Mouse (Mus musculus) intestine, embryonic 14.5 days (tissue): ENCODE measurements at regions not wholly inside any gene's neighbourhood (a gene's known extent, or its start where the extent isn't known, plus 50 kb on each side); places are given as distances from the start of the nearest gene placed in this dataset.

Experiments
- ATAC-seq: fragments of 200-750 bp; cut with Nextera tagmentation; replicated peaks from 2 replicates; pipeline ENCODE4 v1.8.0; 2017; ENCODE audit warnings: low read depth, moderate number of reproducible peaks, moderate TSS enrichment, moderate library complexity; ENCODE audit not compliant: low FRiP score, low TSS enrichment
- DNase-seq: peaks from one replicate; pipeline ENCODE4 v3.0.0-alpha.2; 2018; ENCODE audit warnings: low spot score
- H3K27ac ChIP-seq: fragments of 300-500 bp; sonication (generic); 2 replicates; pipeline ENCODE4 v1.5.1; 2014; ENCODE audit warnings: low read depth, mild to moderate bottlenecking, control low read depth
- H3K27me3 ChIP-seq: fragments of 300-500 bp; sonication (generic); replicated peaks from 2 replicates; pipeline ENCODE4 v1.6.1; 2014; ENCODE audit warnings: low read length, control low read depth; ENCODE audit not compliant: control insufficient read depth, insufficient read depth
- H3K36me3 ChIP-seq: fragments of 300-500 bp; sonication (generic); 2 replicates; pipeline ENCODE4 v1.6.1; 2014; ENCODE audit warnings: low read length, control low read depth; ENCODE audit not compliant: control insufficient read depth, insufficient read depth
- H3K4me1 ChIP-seq: fragments of 300-500 bp; sonication (generic); replicated peaks from 2 replicates; pipeline ENCODE4 v1.6.1; 2014; ENCODE audit warnings: low read length, control low read depth, mixed read lengths; ENCODE audit not compliant: control insufficient read depth, insufficient read depth
- H3K4me2 ChIP-seq: fragments of 300-500 bp; sonication (generic); 2 replicates; pipeline ENCODE4 v1.6.1; 2014; ENCODE audit warnings: low read length
- H3K4me3 ChIP-seq: fragments of 300-500 bp; sonication (generic); 2 replicates; pipeline ENCODE4 v1.5.1; 2014; ENCODE audit warnings: low read depth, low read length, control low read depth, mixed read lengths
- H3K9ac ChIP-seq: fragments of 300-500 bp; sonication (generic); 2 replicates; pipeline ENCODE4 v1.6.1; 2014; ENCODE audit warnings: mild to moderate bottlenecking, low read length
- H3K9me3 ChIP-seq: fragments of 300-500 bp; sonication (generic); 2 replicates; pipeline ENCODE4 v1.6.1; 2016; ENCODE audit warnings: low read length, control low read depth; ENCODE audit not compliant: control insufficient read depth
- WGBS: fragments of 180-500 bp; shearing (Covaris S2); extraction: QIAGEN DNeasy Blood & Tissue Kit; methylation state at CpG from one replicate; pipeline ENCODE4 v1.1.7; 2014; 5-methylcytosine and 5-hydroxymethylcytosine counted together

DNA sequence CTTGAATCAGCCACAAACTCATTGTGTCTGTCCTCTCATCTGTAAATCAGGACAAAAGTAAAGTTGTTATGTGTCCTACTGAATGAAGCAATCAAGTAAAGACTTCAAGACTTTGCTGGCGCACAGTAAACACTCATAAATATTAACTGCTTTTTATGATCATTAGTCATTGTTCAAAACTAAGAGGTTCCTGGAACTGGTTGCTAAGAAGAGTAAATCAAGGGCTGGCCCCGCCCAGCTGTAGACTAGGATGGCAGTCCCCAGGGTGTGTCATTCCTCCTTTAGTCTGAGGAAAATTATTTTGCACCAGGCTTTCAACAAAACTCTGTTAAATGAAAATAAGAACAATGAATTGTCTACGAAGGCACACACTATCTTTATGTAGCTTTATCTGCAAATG, 113.0 kb downstream of the Cog6 start:
- Histone ChIP-seq H3K27me3 (no peaks in the 10 kb centered on the region), H3K36me3 (no peaks in the 10 kb centered on the region), H3K27ac (no peak overlapping the region), H3K4me3 (no peak overlapping the region), H3K9ac (no peak overlapping the region), H3K4me1 (no peaks in the 10 kb centered on the region), H3K9me3 (no peaks in the 10 kb centered on the region), H3K4me2 (no peak overlapping the region)
- ATAC-seq, result no peak
- no peak for DNase-seq
- WGBS, result 81% methylated on average over 3 of the region's 3 CpGs

DNA sequence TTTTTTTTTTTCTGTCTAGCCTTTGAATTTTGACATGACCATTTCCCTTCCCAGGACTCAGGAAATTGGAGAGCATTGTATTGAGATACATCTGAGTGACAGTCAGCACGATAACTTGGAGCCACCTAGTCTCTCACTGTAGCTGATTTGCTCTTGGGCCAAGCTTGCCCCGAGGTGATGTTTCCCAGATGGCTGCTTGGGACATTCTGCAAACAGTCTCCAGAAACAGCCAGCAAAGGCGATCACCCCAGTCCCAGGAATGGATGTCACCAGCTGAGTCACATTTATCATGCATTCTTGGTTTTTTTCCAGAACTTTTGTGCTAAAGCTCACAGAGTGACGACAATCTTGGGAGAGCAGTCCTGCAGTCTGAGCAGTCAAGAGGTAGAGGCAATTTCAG, 119.4 kb downstream of the Cog6 start:
- no peaks in the 10 kb centered on the region for H3K27me3 ChIP-seq
- no peaks in the 10 kb centered on the region for H3K9me3 ChIP-seq
- DNase-seq (peak; percentile 54), ATAC-seq (no peak)
- H3K36me3 ChIP-seq, result no peaks in the 10 kb centered on the region
- H3K27ac ChIP-seq, result no peak overlapping the region
- no peak overlapping the region for H3K9ac ChIP-seq
- H3K4me3 ChIP-seq, result no peak overlapping the region
- WGBS, result 36% methylated on average over 4 of the region's 4 CpGs
- no peak overlapping the region for H3K4me2 ChIP-seq
- H3K4me1 ChIP-seq, result no peaks in the 10 kb centered on the region

DNA sequence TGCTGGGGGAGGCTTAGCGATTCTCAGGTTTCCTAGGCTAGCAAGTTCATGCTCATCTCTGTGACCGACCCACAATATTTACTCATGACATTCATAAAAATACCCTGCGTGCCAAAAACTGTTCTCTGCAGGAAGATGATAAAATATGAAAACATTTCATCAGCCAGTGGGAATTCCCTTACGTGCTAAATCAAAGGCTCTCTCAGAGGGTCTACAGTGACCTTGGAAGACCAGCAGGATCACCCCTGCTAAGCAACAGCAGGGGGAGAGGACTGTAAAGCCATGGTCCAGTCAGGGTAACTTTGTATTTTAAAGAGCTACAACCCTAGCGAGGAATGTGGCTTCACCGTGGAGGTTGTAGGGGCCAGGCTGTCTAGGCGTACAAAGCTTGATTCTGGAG, 120.6 kb downstream of the Cog6 start:
- Histone ChIP-seq H3K4me1 (no peaks in the 10 kb centered on the region), H3K27ac (no peak overlapping the region), H3K36me3 (no peaks in the 10 kb centered on the region), H3K4me3 (no peak overlapping the region), H3K9me3 (no peaks in the 10 kb centered on the region), H3K27me3 (no peaks in the 10 kb centered on the region), H3K9ac (no peak overlapping the region), H3K4me2 (no peak overlapping the region)
- DNase-seq (peak; percentile 41), ATAC-seq (no peak)
- 80% methylated on average over 7 of the region's 7 CpGs for WGBS

DNA sequence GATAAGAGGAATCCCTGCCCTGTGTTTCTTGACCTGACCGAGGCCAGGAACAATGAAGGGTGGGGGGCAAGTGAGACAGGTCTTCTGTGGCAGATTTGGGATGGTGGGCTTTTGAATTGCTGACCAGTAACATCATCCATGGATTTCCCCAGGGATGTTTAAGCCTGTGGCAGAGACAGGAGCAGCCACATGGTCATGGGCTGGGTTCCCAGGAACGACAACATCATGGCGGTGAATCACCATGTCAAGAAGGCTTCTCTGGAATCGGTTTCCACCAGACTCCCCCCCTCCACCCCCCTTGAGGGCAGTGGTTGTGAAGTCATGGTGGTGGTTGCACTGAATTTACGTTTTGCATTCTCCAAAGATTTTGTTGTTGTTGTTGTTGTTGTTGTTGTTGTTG, 121.3 kb downstream of the Cog6 start:
- Histone ChIP-seq H3K9ac (no peak overlapping the region), H3K4me2 (no peak overlapping the region), H3K9me3 (no peaks in the 10 kb centered on the region), H3K36me3 (no peaks in the 10 kb centered on the region), H3K27me3 (no peaks in the 10 kb centered on the region), H3K27ac (no peak overlapping the region), H3K4me1 (no peaks in the 10 kb centered on the region), H3K4me3 (no peak overlapping the region)
- DNase-seq, result no peak
- no peak for ATAC-seq
- 82% methylated on average over 5 of the region's 5 CpGs for WGBS

DNA sequence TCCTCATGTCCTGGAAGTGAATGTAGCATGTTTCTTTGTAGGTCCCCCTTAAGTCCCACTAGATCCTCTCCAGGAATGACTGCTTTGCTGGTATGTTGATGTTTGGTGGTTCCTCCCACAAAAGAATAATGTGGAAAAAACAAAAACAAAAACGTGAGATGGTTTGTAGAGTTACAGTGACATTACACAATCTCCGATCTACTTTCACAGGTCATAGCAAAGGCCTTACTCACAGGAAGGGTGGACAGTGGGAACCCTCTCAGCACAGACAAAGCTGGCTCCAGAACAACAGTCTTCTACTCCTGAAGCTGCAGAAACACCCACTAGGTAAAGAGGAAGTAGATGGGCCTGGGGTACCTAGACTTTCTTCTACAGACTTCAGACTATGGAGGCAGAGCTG, 122.2 kb downstream of the Cog6 start:
- no peak overlapping the region for H3K9ac ChIP-seq
- no peak for ATAC-seq
- no peaks in the 10 kb centered on the region for H3K27me3 ChIP-seq
- 92% methylated on average over 2 of the region's 2 CpGs for WGBS
- no peaks in the 10 kb centered on the region for H3K36me3 ChIP-seq
- no peak for DNase-seq
- no peaks in the 10 kb centered on the region for H3K9me3 ChIP-seq
- H3K4me1 ChIP-seq, result no peaks in the 10 kb centered on the region
- H3K27ac ChIP-seq, result no peak overlapping the region
- no peak overlapping the region for H3K4me2 ChIP-seq
- H3K4me3 ChIP-seq, result no peak overlapping the region

DNA sequence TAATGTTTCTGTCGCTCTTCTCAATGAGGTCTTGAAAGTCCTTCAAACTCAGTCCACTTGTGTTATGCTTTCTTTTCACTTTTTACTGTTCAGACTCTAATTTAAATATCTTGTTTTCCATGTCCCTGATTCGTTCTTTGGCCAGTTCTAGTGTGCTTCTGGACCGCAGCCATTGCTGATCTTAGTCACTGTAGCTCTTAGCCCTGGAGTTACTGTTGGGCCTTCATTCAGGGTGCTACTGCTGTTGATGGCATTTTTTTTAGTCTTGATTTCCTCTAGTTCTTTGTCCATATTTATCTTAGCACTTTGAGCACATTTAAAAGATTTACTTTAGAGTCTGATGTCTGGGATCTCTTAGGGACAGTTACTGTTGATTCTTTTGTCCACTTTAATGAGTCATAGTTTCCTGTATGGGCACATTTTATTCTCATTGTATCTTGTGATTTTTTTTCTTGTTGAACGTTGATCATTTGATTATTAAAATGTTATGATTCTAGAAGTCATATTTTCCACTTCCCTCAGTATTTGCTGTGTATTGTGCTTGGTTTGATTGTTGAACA, 127.8 kb downstream of the Cog6 start:
- Histone ChIP-seq H3K9ac (no peak overlapping the region), H3K9me3 (no peaks in the 10 kb centered on the region), H3K36me3 (no peaks in the 10 kb centered on the region), H3K4me3 (no peak overlapping the region), H3K4me1 (no peaks in the 10 kb centered on the region), H3K4me2 (no peak overlapping the region), H3K27me3 (no peaks in the 10 kb centered on the region), H3K27ac (no peak overlapping the region)
- ATAC-seq (no peak), DNase-seq (no peak)
- 77% methylated on average over 4 of the region's 4 CpGs for WGBS

DNA sequence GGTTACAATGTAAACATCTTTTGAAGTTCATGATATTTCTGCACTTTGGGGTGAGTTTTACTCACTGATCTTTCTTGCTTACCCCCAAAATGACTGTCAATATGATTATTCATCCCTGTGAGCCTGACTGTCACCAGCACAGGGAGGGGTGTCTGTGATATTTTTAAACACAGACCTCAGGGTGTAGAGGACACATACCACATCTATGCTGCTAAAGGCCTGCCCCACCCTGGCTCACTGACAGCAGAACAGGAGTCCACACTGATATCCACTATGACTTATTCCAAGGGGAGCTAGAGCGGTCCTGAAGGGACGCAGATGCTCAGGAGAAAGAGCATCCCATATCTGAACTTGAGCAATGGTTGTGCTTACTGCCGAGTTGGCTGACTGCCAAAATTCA, 135.1 kb downstream of the Cog6 start:
- H3K27ac ChIP-seq, result no peak overlapping the region
- no peaks in the 10 kb centered on the region for H3K27me3 ChIP-seq
- no peak overlapping the region for H3K9ac ChIP-seq
- WGBS, result 75% methylated on average over 3 of the region's 3 CpGs
- no peaks in the 10 kb centered on the region for H3K9me3 ChIP-seq
- H3K4me1 ChIP-seq, result no peaks in the 10 kb centered on the region
- ATAC-seq (no peak), DNase-seq (no peak)
- H3K36me3 ChIP-seq, result no peaks in the 10 kb centered on the region
- no peak overlapping the region for H3K4me2 ChIP-seq
- no peak overlapping the region for H3K4me3 ChIP-seq

DNA sequence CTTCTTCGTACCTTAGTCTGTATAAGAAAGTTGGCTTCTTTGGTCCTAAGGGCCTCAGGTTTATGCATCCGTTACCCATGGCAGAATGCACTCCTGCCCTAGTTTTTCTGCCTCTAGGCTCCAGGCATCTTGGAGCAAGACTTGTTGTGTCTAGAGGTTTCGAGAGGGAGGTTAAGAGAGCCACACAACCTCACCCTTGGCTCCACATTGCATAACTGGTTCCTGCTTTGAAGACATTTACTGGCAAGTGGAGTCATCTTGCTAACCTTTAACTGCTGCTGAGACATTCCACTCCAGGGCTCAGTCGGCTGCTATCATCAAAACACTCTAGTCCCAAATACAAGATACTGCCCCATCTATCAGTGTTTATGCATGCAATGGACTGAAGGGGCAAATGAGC, 135.9 kb downstream of the Cog6 start:
- Histone ChIP-seq H3K9me3 (no peaks in the 10 kb centered on the region), H3K36me3 (no peaks in the 10 kb centered on the region), H3K4me1 (no peaks in the 10 kb centered on the region), H3K9ac (no peak overlapping the region), H3K27me3 (no peaks in the 10 kb centered on the region), H3K4me3 (no peak overlapping the region), H3K27ac (no peak overlapping the region), H3K4me2 (no peak overlapping the region)
- no peak for DNase-seq
- 71% methylated on average over 4 of the region's 4 CpGs for WGBS
- no peak for ATAC-seq

DNA sequence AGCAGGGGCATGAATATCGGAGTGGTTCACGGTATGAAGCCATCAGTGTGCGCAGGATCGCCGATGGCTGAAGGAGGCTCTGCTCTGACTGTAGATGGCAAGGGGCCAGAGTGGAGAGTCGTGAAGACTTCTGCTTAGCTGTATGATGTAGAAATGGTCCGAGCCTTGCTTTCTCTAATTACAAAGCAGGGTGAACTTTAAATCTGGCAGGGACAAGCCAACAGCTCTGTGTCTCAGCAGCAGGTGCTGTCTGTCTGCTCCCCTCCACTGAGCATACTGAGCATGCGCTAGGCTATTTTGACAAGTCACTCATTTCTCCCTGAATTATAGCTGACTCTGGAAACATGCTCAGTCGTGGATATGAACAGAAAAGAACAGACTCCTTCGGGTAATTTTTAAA, 137.3 kb downstream of the Cog6 start:
- ATAC-seq (no peak), DNase-seq (no peak)

More for the DNA sequence above, 137.3 kb downstream of the Cog6 start:
- H3K4me2 ChIP-seq, result no peak overlapping the region
- no peaks in the 10 kb centered on the region for H3K27me3 ChIP-seq
- no peaks in the 10 kb centered on the region for H3K4me1 ChIP-seq
- H3K36me3 ChIP-seq, result no peaks in the 10 kb centered on the region
- 71% methylated on average over 10 of the region's 10 CpGs for WGBS
- H3K9me3 ChIP-seq, result no peaks in the 10 kb centered on the region
- H3K27ac ChIP-seq, result no peak overlapping the region
- no peak overlapping the region for H3K9ac ChIP-seq
- no peak overlapping the region for H3K4me3 ChIP-seq
